Mouse (Mus musculus) liver, postnatal 0 days (tissue): ENCODE measurements around the gene Tgfbr1.

Experiments used
- CTCF ChIP-seq: sonication (generic); IDR thresholded peaks from 2 replicates; pipeline ENCODE4 v1.5.1; 2016; ENCODE audit warnings: antibody characterized with exemption, low read depth
- EP300 ChIP-seq: IDR thresholded peaks from 2 replicates; pipeline ENCODE4 v1.6.1; 2016; ENCODE audit warnings: antibody characterized with exemption, low read depth, mild to moderate bottlenecking

GRCm38 (mm10) chr4:47427606-47428005 lies 74.6 kb downstream of the Tgfbr1 start:
- no peak for TF ChIP-seq CTCF
- no peak for TF ChIP-seq EP300
